In the genomic region with DNA sequence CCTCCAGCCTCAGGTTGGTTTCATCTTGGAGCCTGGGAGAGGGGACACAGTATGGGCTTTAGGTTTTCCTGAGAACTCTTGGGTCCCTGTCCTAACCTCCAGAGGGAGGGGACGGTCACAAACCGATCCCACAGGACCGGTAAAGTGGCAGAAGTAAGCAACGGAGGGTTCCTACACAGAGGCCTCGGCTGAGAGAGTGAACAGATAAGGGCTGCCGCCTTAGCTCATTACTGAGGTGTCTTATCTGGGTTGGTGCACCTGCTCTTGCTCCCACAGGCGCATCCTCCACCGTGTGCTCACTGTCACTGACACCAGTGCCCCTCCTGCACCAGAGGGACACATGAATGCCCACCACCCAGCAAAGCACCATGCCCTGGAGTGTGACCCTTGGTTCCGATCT, we compare ENCODE assay signal across 18 mouse cellular contexts. TPM values are rescaled to one million over a fixed set of nuclear protein-coding genes. Genes with fewer than 3 reads are reported as not detected.
DNase-seq lines count a peak whose midpoint lies in the region; ATAC-seq lines count a peak whose summit lies in the region.
"Had no signal": no experiment of that assay in that cellular context is flagged by ENCODE, and none has a peak within 500 bp of the region (broad histone marks: within the 10 kb centered on the region; RNA-seq: fewer than 3 reads in every experiment).

No protein-coding gene starts in this region.

- H3K36me3 ChIP-seq in heart, embryonic 11.5 days (ENCODE audit: control insufficient read depth, insufficient read depth, low read length): no peaks in the 10 kb centered on the region
- H3K36me3 ChIP-seq: embryonic facial prominence, embryonic 15.5 days; midbrain, embryonic 12.5 days had no signal

- H3K27me3 ChIP-seq in heart, embryonic 11.5 days (ENCODE audit: control insufficient read depth, insufficient read depth, low read length): peaks cover 47% of the 10 kb centered on the region

- no peak for DNase-seq in heart, postnatal 4 days
- peak; percentile 67 for DNase-seq in MEL-GATA-1-ER (ENCODE audit: extremely low read depth, low read depth)
- DNase-seq in adrenal gland, postnatal 25 days: no peak
- no peak for DNase-seq in adrenal gland, postnatal 10 days
- no peak for DNase-seq in kidney, adult 18-20 months
- DNase-seq: cerebellum, postnatal 25 days; layer of hippocampus, adult 9-11 months; thymus, postnatal 14 days had no signal

- peak overlapping the region; percentile 42 for H3K4me2 ChIP-seq in heart, embryonic 11.5 days
- H3K4me2 ChIP-seq: embryonic facial prominence, embryonic 15.5 days; hindbrain, embryonic 14.5 days; midbrain, embryonic 12.5 days had no signal

- WGBS in heart, embryonic 11.5 days (ENCODE audit: insufficient replicate concordance): 45% methylated on average over 9 of the region's 9 CpGs

- H3K9ac ChIP-seq in heart, embryonic 11.5 days (ENCODE audit: low read depth, low read length): 0 out of 2 replicates have a peak overlapping the region, but pooled peaks have one; percentile 36
- H3K9ac ChIP-seq: embryonic facial prominence, embryonic 15.5 days; hindbrain, embryonic 14.5 days; midbrain, embryonic 12.5 days had no signal

- H3K9me3 ChIP-seq in heart, embryonic 11.5 days (replicated peaks; ENCODE audit: control insufficient read depth, low read length): no peaks in the 10 kb centered on the region
- H3K9me3 ChIP-seq: embryonic facial prominence, embryonic 15.5 days; midbrain, embryonic 12.5 days had no signal

- H3K4me1 ChIP-seq in heart, embryonic 11.5 days (ENCODE audit: control insufficient read depth, insufficient read depth, low read length): no peaks in the 10 kb centered on the region

- no peak overlapping the region for H3K4me3 ChIP-seq in heart, embryonic 11.5 days (ENCODE audit: low read depth, low read length)
- H3K4me3 ChIP-seq: embryonic facial prominence, embryonic 15.5 days; midbrain, embryonic 12.5 days had no signal

- no peak overlapping the region for H3K27ac ChIP-seq in heart, embryonic 11.5 days (ENCODE audit: low read depth, low read length)
- H3K27ac ChIP-seq: embryonic facial prominence, embryonic 15.5 days; hindbrain, embryonic 14.5 days; midbrain, embryonic 12.5 days had no signal

- ATAC-seq in heart, embryonic 11.5 days (replicated peaks; ENCODE audit: insufficient number of reproducible peaks, low FRiP score, low TSS enrichment): peak; percentile 61
- ATAC-seq in erythroid progenitor cell, adult 5-6 weeks (replicated peaks; ENCODE audit: low FRiP score, poor library complexity, severe bottlenecking): peak; percentile 82
- peak; percentile 90 for ATAC-seq in megakaryocyte-erythroid progenitor cell, adult 5-6 weeks (replicated peaks; ENCODE audit: low FRiP score, low TSS enrichment, poor library complexity, severe bottlenecking)
- ATAC-seq: lung, postnatal 0 days had no signal

RNA-seq across cellular contexts. Expression of a gene that starts 4.9 kb away (rescaled TPM):
- 0.18 and 0.20 TPM in 2 replicates for polyA plus RNA-seq in heart, embryonic 11.5 days (2014; fragmentation: Nextera tagmentation; extraction: Ambion mirVana)
- total RNA-seq in heart, postnatal 4 days (2021): under 1 TPM; 0.14 to 0.26 TPM
- 31.0 and 38.9 TPM in 2 replicates for total RNA-seq in erythroid progenitor cell, adult 5-6 weeks (2015; ENCODE audit: low replicate concordance)
- 56.2 and 59.8 TPM in 2 replicates for total RNA-seq in erythroid progenitor cell, adult 5-6 weeks (2017; ENCODE audit: low replicate concordance)
- 0.40 and 1.1 TPM in 2 replicates for total RNA-seq in megakaryocyte-erythroid progenitor cell, adult 5-6 weeks (2014; fragmentation: Nextera tagmentation)
- total RNA-seq in megakaryocyte-erythroid progenitor cell, adult 5-6 weeks (2017): 0.08 and 1.5 TPM in 2 replicates
- 0.36 and 0.48 TPM in 2 replicates for total RNA-seq in adrenal gland, postnatal 25 days (2021)
- total RNA-seq in adrenal gland, postnatal 10 days (2021): under 1 TPM; 0.90 to 0.91 TPM
- polyA plus RNA-seq: midbrain, embryonic 12.5 days had no signal

RNA-seq across cellular contexts. Expression of a gene that starts 10.8 kb away (rescaled TPM):
- not detected in 2 replicates for polyA plus RNA-seq in heart, embryonic 11.5 days (2014; fragmentation: Nextera tagmentation; extraction: Ambion mirVana)
- not detected for total RNA-seq in heart, postnatal 4 days (2021)
- not detected in 2 replicates for total RNA-seq in erythroid progenitor cell, adult 5-6 weeks (2015; ENCODE audit: low replicate concordance)
- not detected in 2 replicates for total RNA-seq in erythroid progenitor cell, adult 5-6 weeks (2017; ENCODE audit: low replicate concordance)
- not detected in 2 replicates for total RNA-seq in megakaryocyte-erythroid progenitor cell, adult 5-6 weeks (2014; fragmentation: Nextera tagmentation)
- total RNA-seq in megakaryocyte-erythroid progenitor cell, adult 5-6 weeks (2017): not detected in 2 replicates
- not detected in 2 replicates for total RNA-seq in adrenal gland, postnatal 25 days (2021)
- not detected for total RNA-seq in adrenal gland, postnatal 10 days (2021)
- total RNA-seq: heart, adult 8-10 months had no signal
- polyA plus RNA-seq: embryonic facial prominence, embryonic 15.5 days; kidney, embryonic 14.5 days; lung, postnatal 0 days; midbrain, embryonic 12.5 days; spleen, adult 2 months had no signal

RNA-seq across cellular contexts. Expression of a gene that starts 14.8 kb away (rescaled TPM):
- 0.42 and 0.56 TPM in 2 replicates for polyA plus RNA-seq in heart, embryonic 11.5 days (2014; fragmentation: Nextera tagmentation; extraction: Ambion mirVana)
- total RNA-seq in heart, postnatal 4 days (2021): under 1 TPM in 1 of 2 experiments, not detected in 1; 0.54 TPM
- total RNA-seq in erythroid progenitor cell, adult 5-6 weeks (2015; ENCODE audit: low replicate concordance): not detected in 2 replicates
- 1.3 TPM in 1 of 2 replicates, not detected in the other for total RNA-seq in erythroid progenitor cell, adult 5-6 weeks (2017; ENCODE audit: low replicate concordance)
- total RNA-seq in megakaryocyte-erythroid progenitor cell, adult 5-6 weeks (2014; fragmentation: Nextera tagmentation): 2.0 TPM in 1 of 2 replicates, not detected in the other
- not detected in 2 replicates for total RNA-seq in megakaryocyte-erythroid progenitor cell, adult 5-6 weeks (2017)
- 1.0 TPM in 1 of 2 replicates, not detected in the other for total RNA-seq in adrenal gland, postnatal 25 days (2021)
- total RNA-seq in adrenal gland, postnatal 10 days (2021): under 1 TPM; 0.21 to 0.27 TPM
- polyA plus RNA-seq: spleen, adult 2 months had no signal

RNA-seq across cellular contexts. Expression of a gene that starts 15.0 kb away (rescaled TPM):
- polyA plus RNA-seq in heart, embryonic 11.5 days (2014; fragmentation: Nextera tagmentation; extraction: Ambion mirVana): 136 and 149 TPM in 2 replicates
- 10 to 100 TPM; 71.6 to 78.1 TPM for total RNA-seq in heart, postnatal 4 days (2021)
- 93.7 and 136 TPM in 2 replicates for total RNA-seq in erythroid progenitor cell, adult 5-6 weeks (2015; ENCODE audit: low replicate concordance)
- 89.9 and 133 TPM in 2 replicates for total RNA-seq in erythroid progenitor cell, adult 5-6 weeks (2017; ENCODE audit: low replicate concordance)
- 335 and 342 TPM in 2 replicates for total RNA-seq in megakaryocyte-erythroid progenitor cell, adult 5-6 weeks (2014; fragmentation: Nextera tagmentation)
- 171 and 175 TPM in 2 replicates for total RNA-seq in megakaryocyte-erythroid progenitor cell, adult 5-6 weeks (2017)
- 77.2 and 81.2 TPM in 2 replicates for total RNA-seq in adrenal gland, postnatal 25 days (2021)
- total RNA-seq in adrenal gland, postnatal 10 days (2021): 10 to 100 TPM; 67.6 to 87.0 TPM

RNA-seq across cellular contexts. Expression of a gene that starts 29.1 kb away (rescaled TPM):
- polyA plus RNA-seq in heart, embryonic 11.5 days (2014; fragmentation: Nextera tagmentation; extraction: Ambion mirVana): 5.6 and 5.9 TPM in 2 replicates
- 10 to 100 TPM; 16.7 to 17.8 TPM for total RNA-seq in heart, postnatal 4 days (2021)
- total RNA-seq in erythroid progenitor cell, adult 5-6 weeks (2015; ENCODE audit: low replicate concordance): 174 and 202 TPM in 2 replicates
- total RNA-seq in erythroid progenitor cell, adult 5-6 weeks (2017; ENCODE audit: low replicate concordance): 136 and 165 TPM in 2 replicates
- 26.7 and 29.3 TPM in 2 replicates for total RNA-seq in megakaryocyte-erythroid progenitor cell, adult 5-6 weeks (2014; fragmentation: Nextera tagmentation)
- 11.4 and 14.5 TPM in 2 replicates for total RNA-seq in megakaryocyte-erythroid progenitor cell, adult 5-6 weeks (2017)
- 4.1 and 5.3 TPM in 2 replicates for total RNA-seq in adrenal gland, postnatal 25 days (2021)
- total RNA-seq in adrenal gland, postnatal 10 days (2021): 10 to 100 TPM in 1 of 2 experiments, 1 to 10 TPM in 1; 6.9 to 10.4 TPM

Comparison
In these comparisons a context has a peak if more than half of its experiments do, and no peak if none do; other contexts are left out.
1. RNA of a gene that starts 4.9 kb away (total RNA-seq): 31.0 to 59.8 TPM in erythroid progenitor cell, adult 5-6 weeks; 0.08 to 1.5 TPM in megakaryocyte-erythroid progenitor cell, adult 5-6 weeks, 0.90 to 0.91 TPM in adrenal gland, postnatal 10 days, 0.36 to 0.48 TPM in adrenal gland, postnatal 25 days and 0.14 to 0.26 TPM in heart, postnatal 4 days; every median in the first group is over 10 times any median in the second.
2. Peak in every context shown above with its lines, with median percentiles within 50 percentile points of each other: ATAC-seq.